Mouse (Mus musculus): ENCODE measurements at regions not wholly inside any gene's neighbourhood (a gene's known extent, or its start where the extent isn't known, plus 50 kb on each side); places are given as distances from the start of the nearest gene placed in this dataset.

- Histone ChIP-seq H3K4me3 (no peak overlapping the region), H3K4me2 (no peak overlapping the region), H3K9ac (no peak overlapping the region), H3K27ac (no peak overlapping the region), H3K9me3 (replicated peaks) (no peaks in the 10 kb centered on the region), H3K36me3 (no peaks in the 10 kb centered on the region), H3K4me1 (replicated peaks) (peaks cover 13% of the 10 kb centered on the region), H3K27me3 (no peaks in the 10 kb centered on the region)
- 84% methylated on average over 4 of the region's 4 CpGs for WGBS
- no peak for ATAC-seq (replicated peaks; ENCODE audit: insufficient number of reproducible peaks, insufficient read depth, low FRiP score, low read depth)
These were observed 124.1 kb upstream of the Gm10295 start for GRCm38 (mm10) chr7:71475383-71475782.

DNA sequence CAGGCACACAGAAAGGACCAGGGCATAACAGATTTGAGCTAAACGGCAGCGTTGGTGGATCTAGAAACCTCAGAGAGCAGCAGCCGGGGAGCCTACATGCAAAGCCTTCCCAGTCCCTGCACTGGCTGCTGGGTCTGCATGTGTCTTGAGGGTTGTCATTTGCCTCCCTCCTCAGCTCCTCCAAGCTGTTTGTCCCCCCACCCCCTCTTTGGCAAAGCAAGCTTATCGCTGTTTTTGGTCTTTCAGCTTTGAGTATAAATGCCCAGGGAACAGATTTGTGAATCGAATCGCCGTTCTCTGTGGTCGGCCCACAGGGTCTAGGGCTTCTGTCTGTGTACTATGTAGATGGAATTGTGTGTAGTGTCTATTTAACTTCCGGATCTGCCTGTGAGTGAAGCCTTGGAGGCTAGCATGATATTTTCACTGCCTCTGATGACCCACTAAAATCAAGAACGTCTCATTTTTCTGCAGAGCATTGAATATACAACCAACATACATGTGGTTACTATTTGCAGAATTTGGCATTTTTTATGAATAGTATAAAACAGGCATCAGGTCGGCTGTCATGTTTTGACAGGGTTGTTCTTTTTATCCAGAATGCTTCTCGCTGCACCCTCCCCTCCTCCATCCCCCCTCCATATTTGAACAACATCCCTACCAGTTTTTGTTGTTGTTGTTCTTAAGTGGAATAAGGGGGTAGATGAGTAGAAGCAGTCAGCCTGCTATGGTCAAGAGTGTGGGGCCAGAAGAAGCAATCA, 121.3 kb upstream of the Gm10295 start:
- 57% methylated on average over 12 of the region's 12 CpGs for WGBS
- Histone ChIP-seq H3K4me2 (peak overlapping the region; percentile 33), H3K9me3 (replicated peaks) (no peaks in the 10 kb centered on the region), H3K27ac (peak overlapping the region; percentile 56; the same call in 1 of the 2 replicates), H3K36me3 (no peaks in the 10 kb centered on the region), H3K4me3 (no peak overlapping the region), H3K27me3 (no peaks in the 10 kb centered on the region), H3K4me1 (replicated peaks) (peaks cover 13% of the 10 kb centered on the region), H3K9ac (no peak overlapping the region)
- no peak for ATAC-seq (replicated peaks; ENCODE audit: insufficient number of reproducible peaks, insufficient read depth, low FRiP score, low read depth)

GRCm38 (mm10) chr7:71471658-71472383, 120.5 kb upstream of the Gm10295 start:
- WGBS = 17% methylated on average over 18 of the region's 18 CpGs
- peak overlapping the region; percentile 33 for H3K4me2 ChIP-seq
- peak overlapping the region; percentile 56 for H3K27ac ChIP-seq
- H3K4me1 ChIP-seq (replicated peaks) = peaks cover 13% of the 10 kb centered on the region
- ATAC-seq (replicated peaks; ENCODE audit: insufficient number of reproducible peaks, insufficient read depth, low FRiP score, low read depth) = no peak
- peak overlapping the region; percentile 0; the same call in 1 of the 2 replicates for H3K4me3 ChIP-seq
- H3K9me3 ChIP-seq (replicated peaks) = no peaks in the 10 kb centered on the region
- no peaks in the 10 kb centered on the region for H3K36me3 ChIP-seq
- H3K9ac ChIP-seq = no peak overlapping the region; the same call in 1 of the 2 replicates
- no peaks in the 10 kb centered on the region for H3K27me3 ChIP-seq

- WGBS = 26% methylated on average over 3 of the region's 3 CpGs
- Histone ChIP-seq H3K9me3 (replicated peaks) (no peaks in the 10 kb centered on the region), H3K4me2 (peak overlapping the region; percentile 33), H3K4me1 (replicated peaks) (peaks cover 13% of the 10 kb centered on the region), H3K27ac (peak overlapping the region; percentile 56), H3K4me3 (no peak overlapping the region; the same call in 1 of the 2 replicates), H3K9ac (no peak overlapping the region), H3K27me3 (no peaks in the 10 kb centered on the region), H3K36me3 (no peaks in the 10 kb centered on the region)
- no peak for ATAC-seq (replicated peaks; ENCODE audit: insufficient number of reproducible peaks, insufficient read depth, low FRiP score, low read depth)
These were observed 120.0 kb upstream of the Gm10295 start for GRCm38 (mm10) chr7:71471319-71471657.

DNA sequence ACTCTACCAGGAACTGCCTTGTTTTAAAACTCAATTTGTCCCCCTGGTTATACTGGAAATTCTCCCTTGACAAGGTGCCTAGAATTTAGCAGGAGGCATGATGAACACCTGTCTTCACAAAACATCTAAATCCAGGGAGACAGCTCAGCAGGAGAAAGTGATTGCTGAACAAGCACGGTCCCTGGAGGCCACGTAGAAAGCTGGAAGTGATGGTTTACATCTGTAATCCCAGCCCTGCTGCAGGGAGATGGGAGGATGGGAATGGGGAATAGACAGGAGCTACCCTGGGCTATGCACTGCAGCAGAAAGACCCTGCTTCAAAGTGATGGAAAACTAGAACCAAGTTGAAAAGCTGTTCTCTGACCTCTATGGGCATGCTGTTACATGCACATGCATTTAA, 119.1 kb upstream of the Gm10295 start:
- Histone ChIP-seq H3K36me3 (no peaks in the 10 kb centered on the region), H3K4me1 (replicated peaks) (peaks cover 13% of the 10 kb centered on the region), H3K4me3 (no peak overlapping the region), H3K27ac (no peak overlapping the region), H3K27me3 (no peaks in the 10 kb centered on the region), H3K9me3 (replicated peaks) (no peaks in the 10 kb centered on the region), H3K9ac (no peak overlapping the region), H3K4me2 (no peak overlapping the region)
- ATAC-seq (replicated peaks; ENCODE audit: insufficient number of reproducible peaks, insufficient read depth, low FRiP score, low read depth) = no peak
- 45% methylated on average over 2 of the region's 2 CpGs for WGBS

DNA sequence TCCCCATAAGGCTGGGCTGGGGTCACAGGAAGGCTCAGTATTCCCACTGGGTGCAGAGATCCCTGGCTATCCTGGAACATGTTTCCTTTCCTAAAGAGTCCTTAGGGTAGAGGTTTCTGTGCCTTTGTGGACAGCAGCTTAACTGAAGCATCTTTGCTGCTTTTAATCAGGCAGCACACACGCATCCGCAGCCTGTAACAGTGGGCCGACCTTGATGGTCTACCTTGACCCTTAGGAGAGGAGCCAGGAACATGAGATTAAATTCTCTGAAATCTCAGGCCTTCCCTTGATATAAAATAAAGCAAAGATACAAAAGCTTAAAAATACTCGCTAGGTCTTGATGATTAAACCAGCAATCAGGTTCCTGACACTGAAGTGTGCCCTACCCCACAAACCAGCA, 118.7 kb upstream of the Gm10295 start:
- H3K27ac ChIP-seq = no peak overlapping the region
- H3K4me2 ChIP-seq = no peak overlapping the region
- no peaks in the 10 kb centered on the region for H3K36me3 ChIP-seq
- no peaks in the 10 kb centered on the region for H3K27me3 ChIP-seq
- no peak for ATAC-seq (replicated peaks; ENCODE audit: insufficient number of reproducible peaks, insufficient read depth, low FRiP score, low read depth)
- H3K9ac ChIP-seq = no peak overlapping the region
- WGBS = 78% methylated on average over 4 of the region's 4 CpGs
- H3K4me3 ChIP-seq = no peak overlapping the region
- H3K9me3 ChIP-seq (replicated peaks) = no peaks in the 10 kb centered on the region
- peaks cover 13% of the 10 kb centered on the region for H3K4me1 ChIP-seq (replicated peaks)

GRCm38 (mm10) chr7:71467436-71468127, 116.3 kb upstream of the Gm10295 start:
- Histone ChIP-seq H3K27me3 (no peaks in the 10 kb centered on the region), H3K27ac (no peak overlapping the region), H3K9me3 (replicated peaks) (no peaks in the 10 kb centered on the region), H3K4me3 (no peak overlapping the region), H3K4me1 (replicated peaks) (peaks cover 13% of the 10 kb centered on the region), H3K36me3 (no peaks in the 10 kb centered on the region), H3K4me2 (no peak overlapping the region), H3K9ac (no peak overlapping the region)
- WGBS = 52% methylated on average over 9 of the region's 9 CpGs
- no peak for ATAC-seq (replicated peaks; ENCODE audit: insufficient number of reproducible peaks, insufficient read depth, low FRiP score, low read depth)

- H3K9me3 ChIP-seq (replicated peaks) = no peaks in the 10 kb centered on the region
- no peaks in the 10 kb centered on the region for H3K4me1 ChIP-seq (replicated peaks)
- H3K4me3 ChIP-seq = no peak overlapping the region
- no peak overlapping the region for H3K9ac ChIP-seq
- no peaks in the 10 kb centered on the region for H3K27me3 ChIP-seq
- ATAC-seq (replicated peaks; ENCODE audit: insufficient number of reproducible peaks, insufficient read depth, low FRiP score, low read depth) = no peak
- H3K4me2 ChIP-seq = no peak overlapping the region
- H3K27ac ChIP-seq = no peak overlapping the region
- H3K36me3 ChIP-seq = no peaks in the 10 kb centered on the region
These were observed 112.8 kb upstream of the Gm10295 start for GRCm38 (mm10) chr7:71464127-71464526.

- no peak overlapping the region for H3K9ac ChIP-seq
- 75% methylated on average over 2 of the region's 2 CpGs for WGBS
- H3K4me1 ChIP-seq (replicated peaks) = no peaks in the 10 kb centered on the region
- no peaks in the 10 kb centered on the region for H3K9me3 ChIP-seq (replicated peaks)
- ATAC-seq (replicated peaks; ENCODE audit: insufficient number of reproducible peaks, insufficient read depth, low FRiP score, low read depth) = no peak
- no peak overlapping the region for H3K27ac ChIP-seq
- no peak overlapping the region for H3K4me3 ChIP-seq
- no peak overlapping the region for H3K4me2 ChIP-seq
- no peaks in the 10 kb centered on the region for H3K36me3 ChIP-seq
- H3K27me3 ChIP-seq = no peaks in the 10 kb centered on the region
These were observed 112.3 kb upstream of the Gm10295 start for GRCm38 (mm10) chr7:71463565-71463964.

DNA sequence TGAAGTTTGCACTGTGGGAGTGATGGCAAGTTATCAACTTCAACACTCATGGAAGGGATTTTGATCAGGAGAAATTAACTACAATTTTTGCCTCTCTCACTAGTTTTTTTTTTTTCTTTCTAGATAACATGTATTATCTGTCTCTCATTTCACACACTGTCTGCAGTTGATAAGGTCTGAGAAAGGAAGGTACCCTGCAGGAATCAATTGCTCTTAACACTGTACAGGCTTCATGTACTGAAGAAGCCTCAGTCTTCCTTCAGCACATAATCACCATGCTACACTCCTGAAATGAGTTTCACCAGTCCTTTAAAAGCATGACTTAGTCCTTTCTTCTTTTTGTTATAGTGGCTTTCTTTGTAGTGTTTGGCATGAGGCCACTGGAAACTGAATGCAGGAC, 108.5 kb upstream of the Gm10295 start:
- Histone ChIP-seq H3K9me3 (replicated peaks) (no peaks in the 10 kb centered on the region), H3K4me2 (no peak overlapping the region), H3K4me1 (replicated peaks) (no peaks in the 10 kb centered on the region), H3K27me3 (no peaks in the 10 kb centered on the region), H3K9ac (no peak overlapping the region), H3K36me3 (no peaks in the 10 kb centered on the region), H3K4me3 (no peak overlapping the region), H3K27ac (no peak overlapping the region)
- ATAC-seq (replicated peaks; ENCODE audit: insufficient number of reproducible peaks, insufficient read depth, low FRiP score, low read depth) = no peak

DNA sequence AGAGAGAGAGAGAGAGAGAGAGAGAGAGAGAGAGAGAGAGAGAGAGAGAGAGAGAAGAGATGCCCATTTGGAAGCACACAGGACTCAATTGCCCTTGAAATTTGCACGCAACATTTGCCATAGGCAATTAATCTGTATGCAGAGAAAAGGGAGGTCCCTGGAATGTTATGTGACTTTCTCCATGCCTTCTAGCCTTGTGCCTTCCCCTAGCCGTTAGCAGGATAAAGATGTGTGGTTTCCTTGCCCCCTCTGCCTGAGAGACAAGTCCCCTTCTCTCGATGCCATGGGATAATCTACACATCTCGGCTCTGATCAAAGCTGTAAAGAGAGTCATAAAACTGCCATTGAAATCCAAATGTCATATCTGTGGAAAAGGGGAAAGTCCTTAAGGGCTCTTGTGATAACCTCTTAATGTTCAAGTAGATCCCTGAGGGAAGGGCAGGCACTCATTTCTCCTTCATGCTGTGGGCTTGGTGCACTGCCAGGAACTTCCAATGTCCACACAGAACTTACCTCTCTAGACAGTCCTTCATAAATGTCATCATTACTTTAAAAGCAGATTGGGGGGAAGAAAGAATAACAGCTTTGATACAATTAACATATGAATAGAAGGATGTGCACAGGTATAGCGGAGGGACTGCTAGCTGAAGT, 106.9 kb upstream of the Gm10295 start:
- Histone ChIP-seq H3K36me3 (no peaks in the 10 kb centered on the region), H3K9me3 (replicated peaks) (no peaks in the 10 kb centered on the region), H3K4me3 (no peak overlapping the region), H3K9ac (no peak overlapping the region), H3K4me1 (replicated peaks) (no peaks in the 10 kb centered on the region), H3K27ac (no peak overlapping the region), H3K27me3 (no peaks in the 10 kb centered on the region), H3K4me2 (no peak overlapping the region)
- 56% methylated on average over 5 of the region's 5 CpGs for WGBS
- ATAC-seq (replicated peaks; ENCODE audit: insufficient number of reproducible peaks, insufficient read depth, low FRiP score, low read depth) = no peak

Measured in heart, embryonic 15.5 days (tissue).